Mouse (Mus musculus) limb, embryonic 11.5 days (tissue): ENCODE data around the gene H2-T23. TPM values are rescaled to one million over a fixed set of nuclear protein-coding genes. Genes with fewer than 3 reads are reported as not detected.

Experiments
- ATAC-seq: fragments of 200-750 bp; cut with Nextera tagmentation; 2 replicates; pipeline ENCODE4 v1.8.0; 2017; ENCODE audit warnings: low read depth; ENCODE audit not compliant: insufficient number of reproducible peaks, low FRiP score, low TSS enrichment
- DNase-seq: peaks from one replicate; pipeline ENCODE4 v3.0.0-alpha.2; 2015; ENCODE audit warnings: low spot score
- H3K27ac ChIP-seq: fragments of 300-500 bp; sonication (generic); replicated peaks from 2 replicates; pipeline ENCODE4 v1.5.1; 2014; ENCODE audit warnings: low read depth, mild to moderate bottlenecking, low read length
- H3K27me3 ChIP-seq: fragments of 300-500 bp; sonication (generic); 2 replicates; pipeline ENCODE4 v1.6.1; 2014; ENCODE audit warnings: mild to moderate bottlenecking, low read length, mixed read lengths; ENCODE audit not compliant: control insufficient read depth, insufficient read depth
- H3K36me3 ChIP-seq: fragments of 300-500 bp; sonication (generic); 2 replicates; pipeline ENCODE4 v1.6.1; 2014; ENCODE audit warnings: mild to moderate bottlenecking, low read length, moderate library complexity, mixed read lengths; ENCODE audit not compliant: control insufficient read depth, insufficient read depth
- H3K4me1 ChIP-seq: fragments of 300-500 bp; sonication (generic); 2 replicates; pipeline ENCODE4 v1.6.1; 2014; ENCODE audit warnings: low read length, mixed read lengths; ENCODE audit not compliant: control insufficient read depth, insufficient read depth
- H3K4me2 ChIP-seq: fragments of 300-500 bp; sonication (generic); 2 replicates; pipeline ENCODE4 v1.6.1; 2014; ENCODE audit warnings: low read depth, mild to moderate bottlenecking, moderate library complexity; ENCODE audit not compliant: severe bottlenecking
- H3K4me3 ChIP-seq: fragments of 300-500 bp; sonication (generic); 2 replicates; pipeline ENCODE4 v1.5.1; 2014; ENCODE audit warnings: low read depth, low read length
- H3K9ac ChIP-seq: fragments of 300-500 bp; sonication (generic); 2 replicates; pipeline ENCODE4 v1.6.1; 2014; ENCODE audit warnings: mild to moderate bottlenecking, low read length
- H3K9me3 ChIP-seq: fragments of 300-500 bp; sonication (generic); 2 replicates; pipeline ENCODE4 v1.6.1; 2016; ENCODE audit warnings: low read length; ENCODE audit not compliant: control insufficient read depth
- WGBS: fragments of 180-500 bp; shearing (Covaris S2); extraction: QIAGEN DNeasy Blood & Tissue Kit; methylation state at CpG from one replicate; pipeline ENCODE4 v1.1.7; 2014; 5-methylcytosine and 5-hydroxymethylcytosine counted together
- polyA plus RNA-seq: library from polyadenylated mRNA; unstranded; fragments of >200 nt; fragmentation: Nextera tagmentation; extraction: Ambion mirVana; gene quantifications from 2 replicates; pipeline ENCODE4 v1.2.1, GENCODE M21; 2014

The H2-T23 gene
- polyA plus RNA-seq, 1 experiment from 2014 or later: 2.6 TPM

DNA sequence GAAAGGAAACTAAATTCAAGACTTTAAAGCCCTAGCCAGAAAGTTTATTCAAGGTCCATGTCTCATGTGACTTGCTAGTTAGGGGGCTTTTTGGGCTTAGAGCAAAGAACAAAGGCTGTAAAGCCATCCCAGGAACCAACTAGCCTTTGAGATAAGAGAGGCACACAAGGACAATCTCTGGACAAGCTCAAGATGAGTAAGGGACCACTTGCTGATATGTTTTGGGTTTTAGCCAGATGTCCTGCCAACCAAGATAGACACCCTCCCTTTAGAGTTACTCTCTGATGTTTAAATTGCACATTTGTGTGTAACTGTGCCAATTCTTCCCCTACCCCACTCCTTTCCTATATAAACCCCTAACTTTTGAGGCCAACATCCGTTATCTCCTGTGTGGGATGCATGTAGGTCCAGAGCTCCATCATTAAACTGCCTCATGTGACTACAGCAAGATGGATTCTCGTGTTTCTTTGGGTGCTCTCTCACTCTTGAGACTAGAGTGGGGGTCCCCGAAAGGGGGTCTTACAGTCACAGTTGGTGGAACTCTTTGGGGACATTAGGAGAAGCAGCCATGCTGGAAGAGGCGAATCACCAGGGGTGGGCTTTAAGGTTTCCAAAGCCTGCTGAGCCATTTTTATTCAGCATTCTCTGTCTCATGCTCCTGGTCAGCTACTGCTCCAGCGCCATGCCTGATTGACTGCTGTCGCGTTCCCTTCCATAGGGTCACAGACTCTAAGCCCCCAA, 3.6 kb downstream of the H2-T23 start:
- no peak overlapping the region for H3K9ac ChIP-seq
- no peaks in the 10 kb centered on the region for H3K4me1 ChIP-seq
- H3K4me3 ChIP-seq: no peak overlapping the region
- DNase-seq (no peak), ATAC-seq (no peak)
- H3K4me2 ChIP-seq: no peak overlapping the region
- H3K9me3 ChIP-seq: no peaks in the 10 kb centered on the region
- no peaks in the 10 kb centered on the region for H3K36me3 ChIP-seq
- peaks cover 4% of the 10 kb centered on the region; the same call in 1 of the 2 replicates for H3K27me3 ChIP-seq
- WGBS: 88% methylated on average over 7 of the region's 7 CpGs
- no peak overlapping the region for H3K27ac ChIP-seq

DNA sequence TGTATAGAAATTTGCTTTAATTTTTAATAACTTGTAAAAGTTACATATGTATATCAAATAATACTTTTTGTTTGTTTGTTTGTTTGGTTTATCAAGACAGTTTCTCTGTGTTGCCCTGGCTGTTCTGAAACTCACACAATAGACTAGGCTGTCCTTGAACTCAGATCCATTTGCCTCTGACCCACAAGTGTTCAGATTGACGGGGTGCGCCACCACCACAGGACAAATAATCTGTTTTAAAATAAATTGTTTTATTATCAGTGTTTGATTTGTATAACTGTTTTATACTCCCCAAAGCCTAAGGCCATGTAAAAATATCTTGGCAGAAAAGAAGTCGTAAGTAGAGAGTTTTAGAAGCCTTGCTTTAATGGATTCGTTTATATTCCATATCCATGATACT, 5.0 kb downstream of the H2-T23 start:
- Histone ChIP-seq H3K9me3 (no peaks in the 10 kb centered on the region), H3K27me3 (peaks cover 4% of the 10 kb centered on the region; the same call in 1 of the 2 replicates), H3K4me1 (no peaks in the 10 kb centered on the region), H3K4me3 (no peak overlapping the region), H3K9ac (no peak overlapping the region), H3K27ac (no peak overlapping the region), H3K4me2 (no peak overlapping the region), H3K36me3 (no peaks in the 10 kb centered on the region)
- ATAC-seq: no peak
- DNase-seq: no peak
- WGBS: 91% methylated on average over 4 of the region's 4 CpGs

GRCm38 (mm10) chr17:36025901-36026300, 6.8 kb downstream of the H2-T23 start:
- ATAC-seq (no peak), DNase-seq (no peak)
- Histone ChIP-seq H3K27ac (no peak overlapping the region), H3K36me3 (no peaks in the 10 kb centered on the region), H3K9me3 (no peaks in the 10 kb centered on the region), H3K4me3 (no peak overlapping the region), H3K4me2 (no peak overlapping the region), H3K4me1 (no peaks in the 10 kb centered on the region), H3K27me3 (no peaks in the 10 kb centered on the region), H3K9ac (no peak overlapping the region)
- 70% methylated on average over 4 of the region's 4 CpGs for WGBS

GRCm38 (mm10) chr17:36025197-36025596, 7.5 kb downstream of the H2-T23 start:
- WGBS: 72% methylated on average over 5 of the region's 5 CpGs
- Histone ChIP-seq H3K27ac (no peak overlapping the region), H3K4me1 (no peaks in the 10 kb centered on the region), H3K9ac (no peak overlapping the region), H3K27me3 (no peaks in the 10 kb centered on the region), H3K4me3 (no peak overlapping the region), H3K36me3 (no peaks in the 10 kb centered on the region), H3K9me3 (no peaks in the 10 kb centered on the region), H3K4me2 (no peak overlapping the region)
- DNase-seq (no peak), ATAC-seq (no peak)

DNA sequence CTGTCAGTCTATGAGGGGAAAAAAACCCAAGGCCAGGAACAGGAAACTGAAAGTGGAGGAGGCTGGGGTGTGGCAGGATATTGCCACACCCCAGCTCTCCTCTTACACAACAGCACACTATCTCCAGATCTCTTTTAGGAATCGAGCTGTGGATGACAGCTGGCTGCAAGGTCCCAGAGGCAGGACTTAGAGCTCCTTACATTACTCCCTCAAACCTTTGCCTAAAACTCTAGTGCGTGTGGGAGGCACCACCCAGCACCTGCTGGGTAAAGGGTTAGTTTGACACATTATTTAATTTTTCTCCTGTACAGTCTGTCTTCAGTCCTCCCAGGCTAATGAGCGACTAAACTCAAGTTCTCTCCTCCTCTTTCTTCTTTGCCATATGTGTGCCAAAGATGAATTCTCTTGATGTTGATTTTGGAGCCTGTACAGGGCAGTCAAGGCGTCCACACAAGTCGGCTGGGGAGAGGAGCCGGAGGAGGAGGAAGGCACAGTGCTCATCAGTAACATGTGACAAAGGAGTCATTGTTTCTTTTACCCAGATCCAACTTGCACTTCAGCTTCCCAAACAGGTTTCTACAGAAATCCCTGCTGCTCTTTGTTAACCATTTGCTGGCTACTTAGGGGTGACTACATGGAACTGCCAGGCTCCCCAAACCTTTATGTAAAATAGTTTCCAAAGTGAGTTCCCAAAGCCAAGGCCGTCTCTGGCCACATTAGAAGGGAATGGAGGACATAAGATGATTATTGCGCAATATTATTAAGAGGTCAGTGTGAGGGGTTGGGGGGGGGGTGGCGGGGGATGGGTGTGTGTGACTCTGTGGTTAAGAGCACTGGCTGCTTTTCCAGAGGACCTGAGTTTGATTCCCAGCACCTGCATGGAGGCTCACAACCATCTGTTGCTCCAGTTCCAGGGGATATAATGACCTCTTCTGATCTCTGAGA, 8.7 kb downstream of the H2-T23 start:
- H3K27me3 ChIP-seq: no peaks in the 10 kb centered on the region
- H3K4me1 ChIP-seq: no peaks in the 10 kb centered on the region
- no peak for DNase-seq
- no peak for ATAC-seq
- 75% methylated on average over 9 of the region's 9 CpGs for WGBS
- no peaks in the 10 kb centered on the region for H3K9me3 ChIP-seq
- no peak overlapping the region for H3K9ac ChIP-seq
- no peak overlapping the region for H3K27ac ChIP-seq
- H3K4me2 ChIP-seq: no peak overlapping the region
- H3K4me3 ChIP-seq: no peak overlapping the region
- H3K36me3 ChIP-seq: no peaks in the 10 kb centered on the region

- Histone ChIP-seq H3K27me3 (no peaks in the 10 kb centered on the region), H3K36me3 (no peaks in the 10 kb centered on the region), H3K4me1 (no peaks in the 10 kb centered on the region), H3K4me3 (no peak overlapping the region), H3K9me3 (no peaks in the 10 kb centered on the region), H3K9ac (no peak overlapping the region), H3K27ac (no peak overlapping the region), H3K4me2 (no peak overlapping the region)
- DNase-seq (no peak), ATAC-seq (no peak)
- 87% methylated on average over 6 of the region's 6 CpGs for WGBS
Measured at GRCm38 (mm10) chr17:36022922-36023321, 9.7 kb downstream of the H2-T23 start.

DNA sequence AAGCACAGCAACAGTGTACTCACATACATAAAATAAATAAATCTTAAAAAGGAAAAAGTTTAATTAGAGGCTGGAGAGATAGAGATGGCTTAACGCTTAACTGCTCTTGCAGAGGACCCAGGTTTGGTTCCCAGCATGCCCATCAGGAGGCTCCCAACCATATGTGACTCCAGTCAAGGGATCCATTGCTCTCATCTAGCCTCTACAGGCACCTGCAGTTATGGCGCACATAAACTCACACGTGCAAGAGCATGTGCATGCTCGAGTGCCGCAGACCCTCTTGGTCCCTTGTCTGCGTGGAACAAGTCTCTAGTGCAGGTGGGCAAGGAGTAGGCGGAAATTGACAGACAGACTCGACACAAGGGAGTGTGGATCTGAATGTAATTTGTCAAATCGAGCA, 10.6 kb downstream of the H2-T23 start:
- H3K9me3 ChIP-seq: no peaks in the 10 kb centered on the region
- H3K9ac ChIP-seq: no peak overlapping the region
- no peaks in the 10 kb centered on the region for H3K36me3 ChIP-seq
- WGBS: 93% methylated on average over 9 of the region's 9 CpGs
- H3K4me2 ChIP-seq: no peak overlapping the region
- DNase-seq (no peak), ATAC-seq (no peak)
- H3K4me1 ChIP-seq: no peaks in the 10 kb centered on the region
- no peak overlapping the region for H3K27ac ChIP-seq
- H3K4me3 ChIP-seq: no peak overlapping the region
- H3K27me3 ChIP-seq: no peaks in the 10 kb centered on the region

- no peaks in the 10 kb centered on the region for H3K27me3 ChIP-seq
- H3K36me3 ChIP-seq: no peaks in the 10 kb centered on the region
- WGBS: 81% methylated on average over 1 of the region's 1 CpGs
- H3K27ac ChIP-seq: no peak overlapping the region
- H3K4me1 ChIP-seq: no peaks in the 10 kb centered on the region
- H3K9me3 ChIP-seq: no peaks in the 10 kb centered on the region
- no peak overlapping the region for H3K4me2 ChIP-seq
- H3K4me3 ChIP-seq: no peak overlapping the region
- no peak for ATAC-seq
- DNase-seq: no peak
- no peak overlapping the region for H3K9ac ChIP-seq
Measured at GRCm38 (mm10) chr17:36021309-36021708, 11.3 kb downstream of the H2-T23 start.
